Mouse (Mus musculus) neural tube, embryonic 14.5 days (tissue): ENCODE measurements around the gene Rassf3. TPM values are rescaled to one million over a fixed set of nuclear protein-coding genes. Genes with fewer than 3 reads are reported as not detected.

Experiments
- ATAC-seq: fragments of 200-750 bp; cut with Nextera tagmentation; 2 replicates; pipeline ENCODE4 v1.8.0; 2017; ENCODE audit warnings: low read depth, mild to moderate bottlenecking, moderate TSS enrichment, moderate library complexity
- H3K27ac ChIP-seq: fragments of 300-500 bp; sonication (generic); 2 replicates; pipeline ENCODE4 v1.5.1; 2014; ENCODE audit warnings: low read depth, mild to moderate bottlenecking, control low read depth, low read length, moderate library complexity, mixed read lengths
- H3K27me3 ChIP-seq: fragments of 300-500 bp; sonication (generic); 2 replicates; pipeline ENCODE4 v1.6.1; 2014; ENCODE audit warnings: low read length; ENCODE audit not compliant: control insufficient read depth, insufficient read depth
- H3K36me3 ChIP-seq: fragments of 300-500 bp; sonication (generic); 2 replicates; pipeline ENCODE4 v1.6.1; 2014; ENCODE audit warnings: low read length, mixed read lengths; ENCODE audit not compliant: control insufficient read depth, insufficient read depth
- H3K4me1 ChIP-seq: fragments of 300-500 bp; sonication (generic); 2 replicates; pipeline ENCODE4 v1.6.1; 2014; ENCODE audit warnings: low read length; ENCODE audit not compliant: control insufficient read depth, insufficient read depth
- H3K4me2 ChIP-seq: fragments of 300-500 bp; sonication (generic); 2 replicates; pipeline ENCODE4 v1.6.1; 2014; ENCODE audit warnings: mild to moderate bottlenecking, low read depth, low read length, control low read depth
- H3K4me3 ChIP-seq: fragments of 300-500 bp; sonication (generic); 2 replicates; pipeline ENCODE4 v1.5.1; 2014; ENCODE audit warnings: low read depth, low read length, control low read depth, mixed read lengths
- H3K9ac ChIP-seq: fragments of 300-500 bp; sonication (generic); replicated peaks from 2 replicates; pipeline ENCODE4 v1.6.1; 2014; ENCODE audit warnings: low read depth, mild to moderate bottlenecking, control low read depth, low read length, mixed read lengths
- H3K9me3 ChIP-seq: fragments of 300-500 bp; sonication (generic); 2 replicates; pipeline ENCODE4 v1.6.1; 2016; ENCODE audit warnings: low read length; ENCODE audit not compliant: control insufficient read depth
- WGBS: fragments of 180-500 bp; shearing (Covaris S2); extraction: QIAGEN DNeasy Blood & Tissue Kit; methylation state at CpG from one replicate; pipeline ENCODE4 v1.1.7; 2014; 5-methylcytosine and 5-hydroxymethylcytosine counted together
- polyA plus RNA-seq: library from polyadenylated mRNA; unstranded; fragments of >200 nt; fragmentation: Nextera tagmentation; extraction: Ambion mirVana; gene quantifications from 2 replicates; pipeline ENCODE4 v1.2.1, GENCODE M21; 2014

Rassf3 gene
- polyA plus RNA-seq, 1 experiment from 2014 or later: 4.1 TPM

DNA sequence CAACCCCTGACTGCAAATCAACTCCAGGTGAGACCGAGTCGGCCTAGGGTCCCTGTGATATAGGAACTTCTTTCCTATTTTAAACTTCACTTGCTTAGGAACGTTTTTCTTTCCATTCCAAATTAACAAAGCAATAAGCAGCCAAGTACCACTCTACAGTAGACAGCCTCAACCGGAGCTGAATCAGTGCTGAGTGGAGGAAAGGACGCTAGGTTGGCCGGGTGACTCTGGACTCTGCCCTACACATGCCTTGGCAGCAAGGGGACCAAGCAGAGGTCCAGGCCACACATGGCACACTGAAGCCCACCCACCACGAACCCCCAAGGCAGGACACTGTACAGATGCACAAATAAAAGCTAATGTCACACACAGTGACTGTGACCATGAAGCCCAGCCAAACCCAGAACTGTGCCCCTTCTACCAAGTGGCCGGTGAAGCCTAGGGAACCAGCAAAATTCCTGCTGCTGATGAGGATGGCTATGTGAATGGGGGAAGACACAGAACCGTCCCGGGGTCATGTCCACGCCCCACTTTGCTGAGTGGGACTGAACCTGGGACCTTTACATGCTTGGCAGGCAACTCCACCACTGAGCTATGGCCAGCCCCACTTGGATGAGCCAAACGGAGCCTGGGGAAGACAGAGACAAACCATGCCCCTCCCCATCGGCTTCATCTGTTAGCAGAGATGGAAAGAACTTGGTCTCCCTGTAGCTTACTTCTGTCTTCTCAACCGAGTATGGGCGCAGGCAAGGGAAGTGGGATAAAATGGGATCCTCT lies 45.2 kb downstream of the Rassf3 start:
- H3K27ac ChIP-seq: no peak overlapping the region
- H3K4me3 ChIP-seq: no peak overlapping the region
- H3K36me3 ChIP-seq: no peaks in the 10 kb centered on the region
- no peak overlapping the region for H3K9ac ChIP-seq
- WGBS: 82% methylated on average over 15 of the region's 15 CpGs
- no peaks in the 10 kb centered on the region for H3K9me3 ChIP-seq
- no peak for ATAC-seq
- no peak overlapping the region for H3K4me2 ChIP-seq
- H3K4me1 ChIP-seq: peaks cover 13% of the 10 kb centered on the region; the same call in 1 of the 2 replicates
- no peaks in the 10 kb centered on the region for H3K27me3 ChIP-seq

GRCm38 (mm10) chr10:121429981-121430682 lies 46.0 kb downstream of the Rassf3 start:
- peak; percentile 23; the same call in 1 of the 2 replicates for ATAC-seq
- Histone ChIP-seq H3K27ac (no peak overlapping the region), H3K4me1 (peaks cover 13% of the 10 kb centered on the region; the same call in 1 of the 2 replicates), H3K9me3 (no peaks in the 10 kb centered on the region), H3K4me3 (no peak overlapping the region), H3K27me3 (no peaks in the 10 kb centered on the region), H3K9ac (no peak overlapping the region), H3K36me3 (no peaks in the 10 kb centered on the region), H3K4me2 (no peak overlapping the region)
- 40% methylated on average over 14 of the region's 14 CpGs for WGBS

- WGBS: 54% methylated on average over 8 of the region's 8 CpGs
- Histone ChIP-seq H3K9me3 (no peaks in the 10 kb centered on the region), H3K27me3 (no peaks in the 10 kb centered on the region), H3K4me2 (no peak overlapping the region), H3K36me3 (no peaks in the 10 kb centered on the region), H3K4me1 (peaks cover 13% of the 10 kb centered on the region; the same call in 1 of the 2 replicates), H3K4me3 (no peak overlapping the region), H3K27ac (no peak overlapping the region; the same call in 1 of the 2 replicates), H3K9ac (no peak overlapping the region)
- ATAC-seq: no peak
Observed at GRCm38 (mm10) chr10:121429581-121429980, 46.6 kb downstream of the Rassf3 start.

- H3K27me3 ChIP-seq: no peaks in the 10 kb centered on the region
- no peaks in the 10 kb centered on the region for H3K9me3 ChIP-seq
- no peak overlapping the region; the same call in 1 of the 2 replicates for H3K27ac ChIP-seq
- 36% methylated on average over 2 of the region's 2 CpGs for WGBS
- H3K4me2 ChIP-seq: no peak overlapping the region
- peak; percentile 39; the same call in 1 of the 2 replicates for ATAC-seq
- no peak overlapping the region for H3K4me3 ChIP-seq
- no peaks in the 10 kb centered on the region for H3K36me3 ChIP-seq
- H3K4me1 ChIP-seq: peaks cover 17% of the 10 kb centered on the region
- H3K9ac ChIP-seq: no peak overlapping the region
Observed at GRCm38 (mm10) chr10:121429089-121429488, 47.1 kb downstream of the Rassf3 start.

DNA sequence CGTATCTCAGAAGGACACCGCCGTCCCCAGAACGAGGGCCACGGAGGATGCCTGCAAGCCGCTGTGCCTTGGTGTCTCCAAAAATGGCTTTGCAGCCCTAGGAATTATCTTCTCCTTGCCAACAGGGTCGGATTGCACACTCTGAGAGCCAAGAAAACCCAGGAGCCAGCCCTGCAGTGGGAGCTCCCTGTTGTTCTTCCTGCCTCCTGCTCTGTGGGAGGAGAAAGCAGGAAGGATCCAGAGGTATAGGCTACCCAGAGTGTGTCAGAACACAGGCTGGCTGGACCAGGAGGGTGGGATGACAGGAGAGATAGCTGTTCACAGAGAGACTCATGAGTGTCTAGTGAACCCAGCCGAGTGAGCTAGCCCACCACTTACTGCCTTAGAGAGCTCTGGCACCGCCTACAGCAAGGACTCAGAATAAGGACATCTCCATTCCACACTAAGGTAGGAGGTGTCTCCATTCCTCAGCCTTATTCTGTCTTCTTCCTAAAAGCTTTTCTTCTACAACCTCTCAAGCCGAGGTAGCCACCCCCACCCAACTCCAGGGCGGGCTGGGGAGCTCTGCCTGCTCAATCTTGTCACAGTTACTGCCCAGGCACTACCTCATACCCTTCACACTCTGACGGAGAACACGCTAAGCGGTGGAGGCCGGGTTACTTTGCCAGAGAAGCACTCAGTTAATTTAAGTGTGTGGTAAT lies 48.0 kb downstream of the Rassf3 start:
- H3K9me3 ChIP-seq: no peaks in the 10 kb centered on the region
- H3K4me1 ChIP-seq: peaks cover 25% of the 10 kb centered on the region
- no peaks in the 10 kb centered on the region for H3K27me3 ChIP-seq
- no peak overlapping the region for H3K4me2 ChIP-seq
- no peak overlapping the region for H3K27ac ChIP-seq
- no peak for ATAC-seq
- no peak overlapping the region for H3K9ac ChIP-seq
- WGBS: 86% methylated on average over 15 of the region's 15 CpGs
- H3K36me3 ChIP-seq: no peaks in the 10 kb centered on the region
- no peak overlapping the region for H3K4me3 ChIP-seq

GRCm38 (mm10) chr10:121427136-121427535 lies 49.0 kb downstream of the Rassf3 start:
- ATAC-seq: no peak
- no peaks in the 10 kb centered on the region for H3K27me3 ChIP-seq
- H3K4me3 ChIP-seq: no peak overlapping the region
- H3K4me1 ChIP-seq: peaks cover 19% of the 10 kb centered on the region
- no peak overlapping the region for H3K9ac ChIP-seq
- no peak overlapping the region for H3K4me2 ChIP-seq
- no peak overlapping the region for H3K27ac ChIP-seq
- WGBS: 53% methylated on average over 5 of the region's 5 CpGs
- no peaks in the 10 kb centered on the region for H3K36me3 ChIP-seq
- H3K9me3 ChIP-seq: no peaks in the 10 kb centered on the region

DNA sequence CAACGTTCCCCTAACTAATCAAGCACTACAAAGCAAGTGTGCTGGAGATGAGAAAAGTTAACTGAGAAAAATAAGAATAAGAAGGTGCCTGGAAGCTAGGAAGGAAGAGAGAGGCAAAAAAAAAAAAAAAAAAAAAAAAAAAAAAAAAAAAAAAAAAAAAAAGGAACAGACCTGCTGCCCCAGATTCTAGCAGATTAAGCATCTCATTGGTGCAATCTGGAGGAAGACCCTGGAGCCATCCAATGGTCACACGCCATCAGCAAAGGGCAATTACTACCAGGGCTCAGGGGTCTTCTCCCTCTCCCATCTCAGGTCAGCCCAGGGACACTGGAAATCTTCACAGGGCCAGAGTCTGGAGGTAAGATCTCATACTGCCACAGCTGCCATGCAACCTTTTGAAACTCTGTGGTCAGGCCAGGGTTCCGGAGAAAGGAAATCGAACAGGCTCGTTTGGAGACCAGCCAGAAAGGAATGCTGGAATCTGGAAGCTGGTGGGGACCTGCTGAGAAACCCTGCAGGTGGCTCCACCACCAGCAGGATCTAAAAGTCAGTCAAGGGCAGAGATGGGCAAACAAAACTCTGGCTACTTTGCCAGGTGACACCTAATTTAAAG lies 49.6 kb downstream of the Rassf3 start:
- H3K4me1 ChIP-seq: peaks cover 19% of the 10 kb centered on the region
- WGBS: 28% methylated on average over 5 of the region's 5 CpGs
- no peaks in the 10 kb centered on the region for H3K27me3 ChIP-seq
- ATAC-seq: no peak
- no peak overlapping the region for H3K9ac ChIP-seq
- H3K4me2 ChIP-seq: no peak overlapping the region
- no peak overlapping the region for H3K27ac ChIP-seq
- H3K4me3 ChIP-seq: no peak overlapping the region
- H3K9me3 ChIP-seq: no peaks in the 10 kb centered on the region
- H3K36me3 ChIP-seq: no peaks in the 10 kb centered on the region

GRCm38 (mm10) chr10:121425506-121426025 lies 50.6 kb downstream of the Rassf3 start:
- H3K4me3 ChIP-seq: no peak overlapping the region
- no peak overlapping the region for H3K4me2 ChIP-seq
- no peaks in the 10 kb centered on the region for H3K9me3 ChIP-seq
- H3K9ac ChIP-seq: no peak overlapping the region
- no peaks in the 10 kb centered on the region for H3K36me3 ChIP-seq
- no peak overlapping the region for H3K27ac ChIP-seq
- no peak for ATAC-seq
- no peaks in the 10 kb centered on the region for H3K27me3 ChIP-seq
- WGBS: 87% methylated on average over 14 of the region's 14 CpGs
- peaks cover 17% of the 10 kb centered on the region for H3K4me1 ChIP-seq
